Mouse (Mus musculus) heart, postnatal 10 days (tissue): ENCODE measurements at regions not wholly inside any gene's neighbourhood (a gene's known extent, or its start where the extent isn't known, plus 50 kb on each side); places are given as distances from the start of the nearest gene placed in this dataset.

ENCODE experiments used
- DNase-seq, 2 experiments: peaks; one replicate each; pipeline ENCODE4 v3.0.0; 2021
- intact Hi-C: fragments of 180-260 bp; cut with DNase I; formaldehyde crosslinking; loops from one replicate; pipeline ENCODE4 v1.15.1; 2025

DNA sequence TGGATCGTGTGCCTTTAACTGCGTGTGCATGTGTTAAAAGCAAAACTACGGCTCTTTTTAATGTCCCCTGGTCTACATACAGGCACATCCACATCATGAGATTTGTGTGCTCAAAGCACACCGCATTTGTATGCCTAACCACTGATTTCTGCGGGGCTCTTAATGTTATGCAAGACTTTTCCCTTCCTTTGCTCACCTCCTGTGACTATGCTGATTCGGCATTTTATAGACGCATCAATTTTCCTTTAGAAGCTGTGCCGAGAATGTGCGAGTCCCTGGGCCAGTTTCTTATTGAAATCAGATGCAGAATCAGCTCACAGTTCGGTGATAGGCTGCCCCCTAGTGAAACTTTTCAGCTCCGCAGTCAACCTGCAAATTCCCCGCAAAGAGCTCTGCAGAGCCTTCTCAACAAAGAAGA, 124.1 kb upstream of the Tank start:
- DNase-seq: peak; percentile 93 to 95
- intact Hi-C loops: loop anchor here (1.0 to 5.0 kb wide), 6 partner anchors 52 to 1502 kb away; partner anchors contain the start of gene Itgb6

GRCm38 (mm10) chr2:61453490-61454281, 124.7 kb upstream of the Tank start:
- DNase-seq: peak; percentile 81 to 86
- intact Hi-C loops: loop anchor here (1.0 to 5.0 kb wide), 6 partner anchors 51 to 1501 kb away; partner anchors contain the start of gene Itgb6

- intact Hi-C loops: loop anchor here (5.0 kb wide), 4 partner anchors 545 to 1500 kb away; no protein-coding TSS in a partner anchor
These were observed 125.8 kb upstream of the Tank start for GRCm38 (mm10) chr2:61452581-61452980.

DNA sequence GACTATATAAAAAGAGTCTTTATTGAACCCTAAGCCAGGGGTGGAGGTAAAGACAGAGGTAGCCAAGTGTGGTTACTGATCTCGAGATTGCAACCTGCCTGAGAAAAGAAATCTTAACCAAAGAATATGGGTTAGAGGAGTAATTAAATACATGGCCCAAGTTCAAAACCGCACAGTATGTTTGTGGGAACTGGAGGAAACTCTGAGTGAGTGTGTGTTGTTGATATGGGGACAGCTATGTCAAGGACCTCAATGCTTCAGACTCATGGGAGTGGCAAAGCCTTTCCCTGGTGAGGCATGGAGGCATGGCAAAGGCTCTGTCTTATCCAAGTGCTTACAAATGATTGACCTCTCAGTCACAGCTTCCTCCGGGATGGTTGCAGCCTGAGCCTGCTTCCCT, 127.7 kb upstream of the Tank start:
- intact Hi-C loops: loop anchor here (5.0 kb wide), 4 partner anchors 543 to 1498 kb away; no protein-coding TSS in a partner anchor

More at GRCm38 (mm10) chr2:61452581-61452980, 125.8 kb upstream of the Tank start:
- no peak for DNase-seq

DNA sequence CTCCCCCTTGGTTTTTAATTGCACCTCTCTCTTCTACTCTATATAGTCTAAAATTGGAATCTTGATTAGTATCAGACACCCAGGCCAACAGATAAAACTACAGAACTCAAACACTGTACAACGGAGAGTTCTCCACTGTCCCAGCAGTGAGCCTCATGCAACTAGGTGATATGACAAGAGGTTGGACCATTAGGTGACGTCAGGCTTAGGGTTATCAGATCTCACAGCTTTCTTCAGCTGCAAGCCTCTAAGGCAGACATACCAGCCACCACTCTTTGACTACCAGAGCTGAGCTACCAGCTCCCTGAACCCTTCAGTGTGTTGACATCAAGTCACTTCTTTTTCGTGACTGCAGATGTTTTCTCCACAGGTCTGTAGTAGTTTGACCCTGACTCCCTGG, 141.8 kb upstream of the Tank start:
- no peak for DNase-seq
- intact Hi-C loops: no loop called here

More for the DNA sequence above, 127.7 kb upstream of the Tank start:
- DNase-seq: no peak

DNA sequence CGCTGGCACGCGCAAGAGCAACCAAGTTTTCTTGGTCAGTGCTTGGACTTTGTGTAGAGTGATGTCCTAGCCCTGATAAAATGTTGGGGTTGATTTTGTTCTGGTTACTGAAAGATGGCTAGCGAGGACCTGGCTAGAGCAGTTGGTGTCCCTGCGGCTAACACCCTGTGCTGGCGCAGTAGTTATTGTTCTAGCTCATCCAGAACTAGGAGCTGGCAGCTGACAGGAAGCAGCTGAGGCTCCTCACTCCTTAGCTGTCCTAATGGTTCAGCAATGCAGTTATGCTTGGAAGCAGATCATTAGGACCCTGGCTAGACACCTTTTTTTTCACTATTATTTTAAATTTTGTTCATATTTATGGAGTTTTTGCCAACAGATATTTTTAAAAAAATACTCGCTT, 170.5 kb upstream of the Tank start:
- peak; percentile 58 to 60 for DNase-seq
- intact Hi-C loops: no loop called here

GRCm38 (mm10) chr2:61406104-61406751, 172.2 kb upstream of the Tank start:
- intact Hi-C loops: no loop called here

DNA sequence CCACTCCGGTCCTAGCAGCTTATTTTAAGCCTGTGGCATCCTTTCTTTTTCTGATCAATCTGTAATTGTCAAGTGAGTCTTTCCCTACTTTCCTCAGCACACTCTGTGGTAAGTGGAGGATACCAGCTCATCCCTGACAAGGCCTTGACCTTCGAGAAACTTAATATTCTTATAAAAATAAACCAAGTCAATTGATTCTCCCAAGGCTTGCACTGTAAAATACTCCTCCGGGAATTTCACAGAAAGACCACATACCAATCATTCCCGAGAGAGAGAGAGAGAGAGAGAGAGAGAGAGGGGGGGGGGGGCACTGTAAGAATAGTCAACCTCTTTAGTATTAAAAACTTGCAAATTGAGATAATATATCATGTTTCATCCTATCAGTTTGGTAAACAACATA, 173.1 kb upstream of the Tank start:
- DNase-seq: no peak
- intact Hi-C loops: no loop called here

More at GRCm38 (mm10) chr2:61406104-61406751, 172.2 kb upstream of the Tank start:
- no peak for DNase-seq

DNA sequence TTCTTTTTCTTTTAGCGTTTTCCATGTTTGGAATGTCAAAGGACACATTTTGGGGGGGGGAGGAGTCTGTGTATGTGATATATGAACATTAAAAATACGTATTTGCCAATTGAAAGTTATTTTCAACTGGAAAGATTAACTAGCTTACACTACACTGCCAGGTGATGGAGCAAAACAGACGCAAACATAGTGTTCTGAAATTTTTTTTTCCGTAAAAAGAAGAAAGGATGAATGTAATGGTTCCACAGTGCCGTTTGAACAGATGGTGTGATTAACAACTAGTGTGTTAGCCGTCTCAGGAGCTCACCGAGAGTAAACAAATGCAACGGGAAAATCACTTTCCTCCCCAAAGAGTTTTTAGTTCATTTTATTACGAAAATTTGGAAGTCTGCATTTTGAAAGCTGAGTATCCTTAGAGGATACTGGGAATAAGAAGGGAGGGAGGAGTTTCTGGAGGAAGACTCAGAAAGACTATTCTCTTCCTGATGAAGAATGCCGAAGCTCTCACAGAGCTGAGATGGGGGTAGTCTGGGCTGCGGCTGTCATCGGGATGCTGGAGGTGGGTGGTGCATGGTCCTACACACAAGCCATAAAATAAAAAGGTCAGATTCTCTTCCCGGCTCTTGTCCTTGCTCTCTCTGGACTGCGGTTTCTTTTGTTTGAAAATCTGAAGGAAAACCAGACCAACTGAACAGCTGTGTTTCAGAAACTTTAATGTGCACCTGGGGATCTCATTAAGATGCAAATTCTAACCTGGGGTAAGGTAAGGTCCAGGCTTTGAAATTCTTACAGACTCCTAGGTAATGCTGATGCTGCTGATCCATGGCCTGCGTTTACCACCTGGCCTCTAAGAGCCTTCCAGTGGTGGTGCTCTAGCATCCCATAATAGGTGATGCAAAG, 175.5 kb upstream of the Tank start:
- DNase-seq: peak; percentile 14 to 28
- intact Hi-C loops: loop anchor here (1.0 to 5.0 kb wide), 6 partner anchors 52 to 682 kb away; no protein-coding TSS in a partner anchor

DNA sequence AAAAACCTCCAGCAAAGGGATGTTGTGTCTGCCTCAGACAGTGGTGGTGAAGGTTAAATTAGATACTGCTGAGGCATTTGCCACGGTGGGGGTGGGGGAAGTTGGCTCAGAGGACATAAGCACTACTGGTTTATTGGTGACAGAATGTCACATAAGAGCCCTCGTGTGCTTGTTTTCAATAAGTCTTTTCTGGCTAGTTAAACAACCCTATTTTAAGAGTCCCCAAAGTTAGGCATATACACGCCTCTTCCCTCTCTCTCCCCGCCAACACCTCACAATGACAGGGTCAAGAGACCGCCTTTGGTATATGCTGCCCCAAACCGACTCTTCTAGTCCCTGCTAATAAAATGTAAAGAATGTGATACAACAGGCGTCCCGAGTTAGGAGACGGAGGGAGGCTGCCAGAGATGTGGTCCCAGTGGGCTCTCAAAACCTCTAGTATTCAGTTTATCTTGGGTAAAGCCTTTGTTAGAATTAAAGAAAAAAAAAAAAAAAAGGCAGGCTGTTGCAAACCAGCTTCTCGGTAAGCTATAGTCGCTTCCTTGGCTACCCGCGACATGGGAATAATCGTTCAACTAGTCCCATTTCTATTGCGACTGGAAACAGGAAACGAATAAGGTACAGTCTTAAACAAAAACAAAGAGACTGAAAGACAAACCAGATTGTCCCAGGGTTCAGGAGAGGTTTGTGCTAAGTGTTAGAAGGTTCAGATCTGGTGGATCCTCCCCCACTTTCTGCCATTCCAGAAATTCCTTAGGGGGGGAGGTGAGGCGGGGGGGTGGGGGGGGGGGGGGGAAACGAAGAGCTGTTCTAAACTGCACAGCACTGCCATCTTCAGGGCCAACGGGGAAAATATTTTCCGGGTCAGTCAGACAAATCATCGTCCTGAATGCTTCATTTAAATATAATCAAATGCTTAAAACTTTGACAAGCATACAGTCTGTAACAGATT, 176.5 kb upstream of the Tank start:
- peak; percentile 81 to 88 for DNase-seq
- intact Hi-C loops: loop anchor here (1.0 to 5.0 kb wide), 6 partner anchors 53 to 681 kb away; no protein-coding TSS in a partner anchor

DNA sequence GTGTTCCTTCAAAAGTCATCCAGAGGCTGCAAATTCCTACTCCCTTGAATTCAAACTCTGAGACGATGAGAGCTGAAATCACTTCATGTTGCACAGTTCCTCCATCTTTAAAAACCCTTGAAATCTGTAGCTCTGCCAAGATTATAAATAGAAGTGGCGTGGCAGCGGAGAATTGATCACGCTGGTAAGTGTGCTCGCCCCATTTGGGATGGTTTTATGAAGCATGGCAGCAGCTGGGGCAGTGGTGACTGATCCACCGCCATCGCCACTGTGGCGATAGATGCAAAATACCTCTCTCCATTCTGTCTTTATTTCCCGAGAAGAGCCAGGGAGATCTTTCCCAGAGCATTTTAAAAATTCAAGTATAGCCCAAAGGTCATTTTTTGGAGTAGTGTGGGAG, 179.8 kb upstream of the Tank start:
- intact Hi-C loops: no loop called here
- peak; percentile 31 to 51 for DNase-seq

- intact Hi-C loops: no loop called here
- no peak for DNase-seq
These were observed 188.8 kb upstream of the Tank start for GRCm38 (mm10) chr2:61389622-61390021.

DNA sequence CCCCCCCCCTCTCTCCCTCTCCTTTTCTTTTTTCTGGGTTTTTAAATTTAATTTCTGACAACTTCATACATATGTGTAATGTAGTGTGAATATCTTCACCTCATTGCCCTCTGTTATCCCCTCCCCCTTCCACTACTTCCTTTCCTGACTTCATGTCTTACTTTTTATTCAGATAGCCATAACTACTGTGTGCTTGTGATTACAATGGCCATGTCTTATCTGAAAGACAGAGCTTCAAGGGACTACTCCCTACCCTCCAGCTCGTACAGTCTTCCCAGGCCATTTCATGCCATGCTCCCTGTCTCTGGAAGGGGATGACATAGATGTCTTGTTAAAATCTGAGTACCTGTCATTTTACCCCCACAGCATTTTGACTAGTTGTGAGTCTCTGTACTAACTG, 189.2 kb upstream of the Tank start:
- intact Hi-C loops: no loop called here
- DNase-seq: no peak

DNA sequence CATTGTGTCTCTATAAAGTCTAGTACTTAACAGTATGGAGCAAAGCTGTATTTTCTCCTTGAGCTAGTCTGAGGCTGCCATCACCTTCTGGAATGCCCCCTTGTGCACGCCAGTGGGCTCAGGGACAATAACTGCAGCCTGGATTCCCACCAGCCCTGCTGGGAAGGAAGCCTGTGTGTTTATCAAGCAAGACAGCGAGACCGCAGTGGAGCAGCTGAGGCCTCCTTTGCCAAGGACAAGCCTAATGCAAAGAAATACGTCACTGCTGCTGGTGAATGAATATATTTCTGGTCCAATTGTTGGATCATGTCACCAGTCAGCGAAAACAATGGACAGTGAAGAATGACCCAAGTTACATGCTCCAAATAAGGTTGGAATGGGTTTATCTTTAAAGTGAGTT, 190.8 kb upstream of the Tank start:
- DNase-seq: peak; percentile 24 to 29

GRCm38 (mm10) chr2:61386966-61387365, 191.4 kb upstream of the Tank start:
- DNase-seq: no peak
- intact Hi-C loops: no loop called here

More for the DNA sequence above, 190.8 kb upstream of the Tank start:
- intact Hi-C loops: no loop called here

GRCm38 (mm10) chr2:61384467-61384866, 193.9 kb upstream of the Tank start:
- no peak for DNase-seq
- intact Hi-C loops: no loop called here

- intact Hi-C loops: no loop called here
These were observed 194.6 kb upstream of the Tank start for GRCm38 (mm10) chr2:61383744-61384295.

DNA sequence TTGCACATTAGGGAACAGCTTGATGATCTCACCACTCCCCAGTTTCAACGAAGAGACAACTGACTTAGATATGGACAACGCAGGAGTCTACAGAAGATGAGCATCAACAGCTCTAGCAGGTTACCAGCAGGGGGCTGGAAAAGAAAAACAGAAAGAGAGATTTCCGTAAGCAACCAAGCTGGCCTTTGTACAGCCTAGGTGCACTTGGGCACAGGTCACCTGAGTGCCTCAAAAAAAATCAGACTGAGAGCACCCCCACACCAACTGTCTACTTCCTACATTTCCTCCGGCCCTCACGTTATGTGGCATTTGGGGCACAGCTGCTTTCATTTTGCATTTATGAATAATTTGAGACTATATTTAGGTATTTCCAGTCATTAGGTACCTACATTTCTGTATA, 199.3 kb upstream of the Tank start:
- intact Hi-C loops: no loop called here
- DNase-seq: no peak

More at GRCm38 (mm10) chr2:61383744-61384295, 194.6 kb upstream of the Tank start:
- no peak for DNase-seq

DNA sequence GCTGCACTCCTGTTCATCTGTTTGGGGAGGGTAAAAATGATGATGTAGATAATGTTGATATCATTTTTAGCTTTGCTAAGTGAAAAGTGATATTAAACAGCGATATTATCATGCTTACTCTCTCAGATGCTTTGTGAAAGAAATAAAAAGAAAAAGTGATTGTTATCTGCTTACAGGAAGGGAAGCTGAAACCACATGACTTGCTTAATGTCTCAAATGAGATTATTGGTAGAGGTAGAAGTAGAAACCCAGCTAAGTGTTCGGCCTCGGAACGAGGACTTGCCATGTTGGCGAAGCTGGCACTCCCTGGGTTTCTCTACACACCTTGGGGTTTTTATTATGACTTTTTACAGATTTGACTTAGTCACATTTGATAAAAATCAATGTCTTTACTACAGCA, 200.1 kb upstream of the Tank start:
- no peak for DNase-seq
- intact Hi-C loops: no loop called here
